In the genomic region with DNA sequence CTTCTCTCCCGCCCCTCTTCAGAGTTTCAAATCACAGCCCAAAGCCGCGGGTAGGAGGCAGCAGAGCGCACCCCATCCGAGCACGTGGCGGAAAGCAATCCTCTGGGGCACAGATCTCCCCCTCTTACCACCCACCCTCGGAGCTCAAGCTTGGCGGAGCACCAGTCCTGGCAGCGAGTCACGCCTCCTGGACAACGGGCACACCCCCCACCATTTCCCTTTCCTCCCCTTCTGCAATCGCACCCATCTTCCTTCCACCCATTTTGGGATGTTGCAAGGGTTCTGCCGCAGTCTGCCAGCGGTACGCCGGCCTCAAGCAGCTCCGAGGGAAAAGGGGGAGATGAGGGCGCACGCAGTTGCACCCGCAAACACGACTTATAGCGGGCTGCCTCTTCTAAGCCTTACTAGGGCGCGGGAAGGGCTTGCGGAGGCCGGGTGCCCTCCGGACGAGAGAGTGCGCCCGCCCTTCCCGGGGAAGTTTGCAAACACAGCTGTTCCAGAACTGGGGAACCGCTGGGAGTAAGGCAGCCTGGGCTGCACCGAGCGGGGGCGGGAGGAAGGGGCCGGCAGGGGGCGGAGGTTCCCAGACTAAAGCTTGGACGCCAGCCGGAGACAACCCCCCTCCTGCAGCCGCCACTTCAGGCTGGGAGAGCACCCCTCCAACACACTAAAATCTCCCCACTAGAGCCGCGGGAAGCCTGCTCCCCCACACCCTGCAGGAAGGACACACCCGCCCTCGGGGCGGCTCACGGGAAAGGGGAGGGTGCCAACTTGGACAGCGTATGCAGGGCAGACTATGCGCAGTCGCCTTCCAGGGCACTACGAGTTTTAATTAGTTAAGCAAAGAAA, we compare ENCODE assay signal across 8 mouse cellular contexts. TPM values are rescaled to one million over a fixed set of nuclear protein-coding genes. Genes with fewer than 3 reads are reported as not detected.
A peak's percentile ranks its signal among the peaks of the same experiment; 100 is the strongest.
DNase-seq lines count a peak whose midpoint lies in the region; ATAC-seq lines count a peak whose summit lies in the region.

No protein-coding gene starts in this region.

- H3K4me3 ChIP-seq in hindbrain, embryonic 13.5 days = peak overlapping the region; percentile 69

- peaks cover 73% of the 10 kb centered on the region for H3K4me1 ChIP-seq in hindbrain, embryonic 13.5 days (replicated peaks)

- WGBS in hindbrain, embryonic 13.5 days = 2% methylated on average over 51 of the region's 51 CpGs

- no peaks in the 10 kb centered on the region for H3K9me3 ChIP-seq in hindbrain, embryonic 13.5 days

- peak overlapping the region; percentile 84 for H3K27ac ChIP-seq in hindbrain, embryonic 13.5 days

- peak; percentile 81 for DNase-seq in Muller cell, postnatal 12 days (ENCODE audit: inconsistent ontology term)
- peak; percentile 76 to 81 for DNase-seq in cerebellum, postnatal 10 days
- peak; percentile 63 for DNase-seq in frontal cortex, postnatal 36 days (ENCODE audit: low spot score in 2 of 2)
- peak; percentile 70 to 74 for DNase-seq in layer of hippocampus, postnatal 36 days
- peak; percentile 94 for DNase-seq in lung, postnatal 10 days
- peak; percentile 75 for DNase-seq in ovary, postnatal 14 days (ENCODE audit: low spot score)
- DNase-seq in thymus, postnatal 36 days = peak; percentile 10 to 18

- peak overlapping the region; percentile 86 for H3K9ac ChIP-seq in hindbrain, embryonic 13.5 days

- H3K36me3 ChIP-seq in hindbrain, embryonic 13.5 days = no peaks in the 10 kb centered on the region

- peak; percentile 32 for ATAC-seq in hindbrain, embryonic 13.5 days (ENCODE audit: low FRiP score)

- peaks cover 15% of the 10 kb centered on the region for H3K27me3 ChIP-seq in hindbrain, embryonic 13.5 days

- H3K4me2 ChIP-seq in hindbrain, embryonic 13.5 days = peak overlapping the region; percentile 95

RNA-seq across cellular contexts. Expression of gene Jag1, which starts 2.0 kb away (rescaled TPM):
- 16.3 and 17.7 TPM in 2 replicates for polyA plus RNA-seq in hindbrain, embryonic 13.5 days (2015; fragmentation: Nextera tagmentation; extraction: Ambion mirVana)
- total RNA-seq in layer of hippocampus, postnatal 36 days (2021) = 10 to 100 TPM in 1 of 2 experiments, 1 to 10 TPM in 1; 9.5 to 12.3 TPM

Comparison
In these comparisons a context has a peak if more than half of its experiments do, and no peak if none do; other contexts are left out.
1. Peak in every context shown above with its lines: DNase-seq, ATAC-seq, H3K4me3 ChIP-seq and H3K27ac ChIP-seq.
2. DNase-seq: peak in every context shown above with its lines; median percentile 94 in lung, postnatal 10 days; 81 in Muller cell, postnatal 12 days; 78 in cerebellum, postnatal 10 days; 75 in ovary, postnatal 14 days; 72 in layer of hippocampus, postnatal 36 days; 63 in frontal cortex, postnatal 36 days; 14 in thymus, postnatal 36 days.